In the genomic region with DNA sequence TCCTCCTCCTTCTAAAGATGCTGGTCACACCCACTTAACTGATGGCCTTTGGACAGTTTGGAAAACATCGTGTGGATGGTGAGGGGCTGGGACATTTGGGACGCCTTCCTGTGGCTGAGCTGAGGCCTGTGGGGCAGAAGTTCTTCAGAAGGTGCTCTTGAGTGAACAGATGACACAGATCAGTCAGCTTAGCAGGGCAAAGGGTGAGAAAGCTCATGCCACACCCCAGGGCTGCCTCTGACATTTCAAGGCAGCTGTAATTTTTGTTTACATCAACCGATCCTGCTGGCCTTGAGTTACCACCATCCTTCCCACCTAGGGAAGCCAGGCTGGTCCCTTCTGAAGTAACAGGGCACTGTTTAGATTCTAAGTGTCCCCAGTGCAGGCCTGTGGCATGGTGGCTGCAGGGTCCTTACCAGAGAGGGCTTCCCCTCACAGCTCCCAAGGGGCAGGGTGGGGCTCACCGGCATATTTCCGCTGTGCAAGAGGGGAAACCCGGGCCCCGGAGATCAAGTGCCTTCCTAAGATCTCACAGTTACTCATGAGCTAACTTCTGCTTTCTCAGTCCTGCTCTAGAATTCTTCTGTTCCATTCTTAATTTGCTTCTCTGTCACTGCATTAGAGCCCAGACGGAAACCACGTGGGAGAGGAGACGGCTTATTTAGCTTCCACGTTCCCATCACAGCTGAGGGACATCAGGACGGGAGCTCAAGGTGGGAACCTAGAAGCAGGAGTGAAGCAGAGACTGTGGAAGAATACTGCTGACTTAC, we compare ENCODE assay signal across 9 mouse cellular contexts. TPM values are rescaled to one million over a fixed set of nuclear protein-coding genes. Genes with fewer than 3 reads are reported as not detected.
A peak's percentile ranks its signal among the peaks of the same experiment; 100 is the strongest.
DNase-seq lines count a peak whose midpoint lies in the region; ATAC-seq and TF ChIP-seq lines count a peak whose summit lies in the region.
"Had no signal": no experiment of that assay in that cellular context is flagged by ENCODE, and none has a peak within 500 bp of the region (broad histone marks: within the 10 kb centered on the region; RNA-seq: fewer than 3 reads in every experiment).

No protein-coding gene starts in this region.

- peaks cover 0 to 10% of the 10 kb centered on the region in 2 experiments; a peak in 2 of 4 replicates for H3K36me3 ChIP-seq in MEL (ENCODE audit: control insufficient read depth in 1 of 2, insufficient read depth in 2 of 2, low read length in 2 of 2)
- no peaks in the 10 kb centered on the region for H3K36me3 ChIP-seq in intestine, postnatal 0 days (ENCODE audit: control insufficient read depth, insufficient read depth)
- no peaks in the 10 kb centered on the region for H3K36me3 ChIP-seq in hindbrain, embryonic 16.5 days (ENCODE audit: control insufficient read depth, insufficient read depth, low read length)

- peaks cover 6 to 30% of the 10 kb centered on the region in 2 experiments; a peak in 3 of 4 replicates for H3K4me1 ChIP-seq in MEL (ENCODE audit: control insufficient read depth in 1 of 2, insufficient read depth in 2 of 2, low read length in 2 of 2)
- 0 out of 2 replicates have a peak, but pooled peaks cover 4% of the 10 kb centered on the region for H3K4me1 ChIP-seq in intestine, postnatal 0 days (replicated peaks; ENCODE audit: control insufficient read depth, insufficient read depth, low read length)
- peaks cover 31% of the 10 kb centered on the region for H3K4me1 ChIP-seq in hindbrain, embryonic 16.5 days (ENCODE audit: control insufficient read depth, insufficient read depth, low read depth, low read length)

- TF ChIP-seq CTCF in MEL (IDR thresholded peaks at IDR 0.05 in 2 of 3, conservative IDR thresholded peaks at IDR 0.05 in 1 of 3; ENCODE audit: control insufficient read depth in 1 of 3, insufficient read depth in 1 of 3, low read depth in 2 of 3, low read length in 3 of 3, poor library complexity in 1 of 3, severe bottlenecking in 1 of 3), result no peak
- no peak for TF ChIP-seq CTCF in intestine, postnatal 0 days (IDR thresholded peaks at IDR 0.05; ENCODE audit: low read depth)

- peak overlapping the region; percentile 52 to 62 for H3K4me3 ChIP-seq in MEL (ENCODE audit: control insufficient read depth in 1 of 2, insufficient read depth in 1 of 2, low read depth in 2 of 2, low read length in 2 of 2)
- H3K4me3 ChIP-seq in intestine, postnatal 0 days (ENCODE audit: low read depth, low read length), result no peak overlapping the region
- H3K4me3 ChIP-seq in hindbrain, embryonic 16.5 days (ENCODE audit: low read length), result no peak overlapping the region

- peak overlapping the region; percentile 100 for H3K27ac ChIP-seq in MEL (ENCODE audit: control insufficient read depth, low read depth, low read length)
- H3K27ac ChIP-seq in intestine, postnatal 0 days (ENCODE audit: low read depth, low read length), result no peak overlapping the region
- H3K27ac ChIP-seq in hindbrain, embryonic 16.5 days (ENCODE audit: low read depth, low read length), result no peak overlapping the region

- peaks cover 7% of the 10 kb centered on the region; the same call in 1 of the 2 replicates for H3K79me2 ChIP-seq in MEL (ENCODE audit: control insufficient read depth, insufficient read depth, low read length, poor library complexity)

- 28% methylated on average over 12 of the region's 12 CpGs for WGBS in intestine, postnatal 0 days
- WGBS in hindbrain, embryonic 16.5 days, result 74% methylated on average over 12 of the region's 12 CpGs

- ATAC-seq in intestine, postnatal 0 days, result peak; percentile 7; the same call in 1 of the 2 replicates
- no peak for ATAC-seq in hindbrain, embryonic 16.5 days

- TF ChIP-seq POLR2A in MEL (IDR thresholded peaks at IDR 0.05; ENCODE audit: control insufficient read depth in 1 of 2, insufficient read depth in 1 of 2, low read depth in 1 of 2, low read length in 2 of 2, poor library complexity in 1 of 2), result peak; percentile 37 to 78; a peak in 3 of 4 replicates

- H3K9me3 ChIP-seq in MEL (replicated peaks; ENCODE audit: insufficient read depth, low read length), result no peaks in the 10 kb centered on the region
- no peaks in the 10 kb centered on the region for H3K9me3 ChIP-seq in intestine, postnatal 0 days (ENCODE audit: control insufficient read depth)
- no peaks in the 10 kb centered on the region for H3K9me3 ChIP-seq in hindbrain, embryonic 16.5 days (ENCODE audit: control insufficient read depth, low read length)

- H3K9ac ChIP-seq in MEL (ENCODE audit: control insufficient read depth, low read depth, low read length, poor library complexity, severe bottlenecking), result peak overlapping the region; percentile 88
- no peak overlapping the region for H3K9ac ChIP-seq in intestine, postnatal 0 days (ENCODE audit: low read depth, low read length)
- no peak overlapping the region for H3K9ac ChIP-seq in hindbrain, embryonic 16.5 days (ENCODE audit: low read depth, low read length)

- no peak for TF ChIP-seq RAD21 in MEL (IDR thresholded peaks at IDR 0.05; ENCODE audit: low read depth, low read length)

- TF ChIP-seq EP300 in MEL (IDR thresholded peaks at IDR 0.05; ENCODE audit: low read depth in 1 of 2, low read length in 2 of 2), result 0 out of 4 replicates have a peak, but pooled peaks of 1 of the 2 experiments have one; percentile 25

- no peak overlapping the region for H3K4me2 ChIP-seq in intestine, postnatal 0 days (replicated peaks; ENCODE audit: low read depth)
- no peak overlapping the region for H3K4me2 ChIP-seq in hindbrain, embryonic 16.5 days (ENCODE audit: low read length)

- no peaks in the 10 kb centered on the region; a peak in 1 of 4 replicates for H3K27me3 ChIP-seq in MEL (ENCODE audit: control insufficient read depth in 1 of 2, insufficient read depth in 2 of 2, low read length in 2 of 2)
- no peaks in the 10 kb centered on the region for H3K27me3 ChIP-seq in intestine, postnatal 0 days (replicated peaks; ENCODE audit: control insufficient read depth, insufficient read depth, low read length)
- H3K27me3 ChIP-seq in hindbrain, embryonic 16.5 days (replicated peaks; ENCODE audit: control insufficient read depth, insufficient read depth, low read length), result no peaks in the 10 kb centered on the region

- DNase-seq in gastrocnemius, adult 18-20 months (ENCODE audit: low spot score), result peak; percentile 28
- DNase-seq in gastrocnemius, postnatal 25 days, result no peak
- peak; percentile 94 for DNase-seq in MEL (ENCODE audit: low read depth, low spot score)
- peak; percentile 90 to 97 for DNase-seq in natural killer cell, adult 2 months (ENCODE audit: low spot score in 2 of 2)
- no peak for DNase-seq in left cerebral cortex, adult 11 months (ENCODE audit: low spot score)
- no peak for DNase-seq in cerebellum, adult 8-10 months

TF ChIP-seq in MEL, 35 proteins besides CTCF, POLR2A, EP300 and RAD21 (continues in another document):
- no peak for TF ChIP-seq TCF12 (IDR thresholded peaks at IDR 0.05; ENCODE audit: low read depth, low read length)
- peak; percentile 95 for TF ChIP-seq MAX (IDR thresholded peaks at IDR 0.05; ENCODE audit: low read length)
- no peak for TF ChIP-seq MAFK (IDR thresholded peaks at IDR 0.05; ENCODE audit: borderline replicate concordance, low read depth, low read length)
- 0 out of 2 replicates have a peak, but pooled peaks have one; percentile 11 for TF ChIP-seq MAZ (IDR thresholded peaks at IDR 0.05; ENCODE audit: low read depth, low read length)
- TF ChIP-seq CHD1 (IDR thresholded peaks at IDR 0.05; ENCODE audit: low read depth, low read length), result no peak
- TF ChIP-seq ZKSCAN1 (IDR thresholded peaks at IDR 0.05; ENCODE audit: low read depth, low read length), result no peak
- peak; percentile 97 for TF ChIP-seq SIN3A (IDR thresholded peaks at IDR 0.05; ENCODE audit: low read length)
- TF ChIP-seq POLR2AphosphoS2 (IDR thresholded peaks at IDR 0.05; ENCODE audit: low read length), result peak; percentile 49; the same call in 1 of the 2 replicates
- peak; percentile 85 for TF ChIP-seq USF1 (IDR thresholded peaks at IDR 0.05; ENCODE audit: low read depth, low read length)
- no peak for TF ChIP-seq RCOR1 (IDR thresholded peaks at IDR 0.05; ENCODE audit: low read depth, low read length)
- TF ChIP-seq POLR2AphosphoS5 (IDR thresholded peaks at IDR 0.05; ENCODE audit: borderline replicate concordance, low read depth, low read length), result no peak
- peak; percentile 85 for TF ChIP-seq TBP (IDR thresholded peaks at IDR 0.05; ENCODE audit: low read depth, low read length)
- TF ChIP-seq JUND (IDR thresholded peaks at IDR 0.05; ENCODE audit: low read depth, low read length), result no peak
- no peak; the same call in 1 of the 2 replicates for TF ChIP-seq HCFC1 (IDR thresholded peaks at IDR 0.05; ENCODE audit: low read depth, low read length)
- peak; percentile 98 for TF ChIP-seq MXI1 (IDR thresholded peaks at IDR 0.05; ENCODE audit: low read depth, low read length)
- TF ChIP-seq ZNF384 (IDR thresholded peaks at IDR 0.05; ENCODE audit: low read depth, low read length), result no peak
- 0 out of 2 replicates have a peak, but pooled peaks have one; percentile 9 for TF ChIP-seq GATA1 (IDR thresholded peaks at IDR 0.05; ENCODE audit: low read depth, low read length)
- TF ChIP-seq USF2 (IDR thresholded peaks at IDR 0.05; ENCODE audit: borderline replicate concordance in 1 of 2, insufficient read depth in 1 of 2, low read depth in 1 of 2, low read length in 2 of 2), result no peak
- no peak for TF ChIP-seq UBTF (IDR thresholded peaks at IDR 0.05; ENCODE audit: borderline replicate concordance, insufficient read depth, low read depth, low read length)
- no peak for TF ChIP-seq GABPA (IDR thresholded peaks at IDR 0.05; ENCODE audit: low read depth, low read length)
- no peak for TF ChIP-seq ZC3H11A (IDR thresholded peaks at IDR 0.05; ENCODE audit: low read depth, low read length)
- no peak; the same call in 1 of the 2 replicates for TF ChIP-seq ZMIZ1 (IDR thresholded peaks at IDR 0.05; ENCODE audit: low read depth, low read length)
- no peak for TF ChIP-seq KAT2A (conservative IDR thresholded peaks at IDR 0.05; ENCODE audit: low read depth, low read length)

RNA-seq across cellular contexts. Expression of a gene that starts 6.3 kb away (rescaled TPM):
- total RNA-seq in gastrocnemius, adult 18-20 months (2021), result 10 to 100 TPM; 10.9 to 17.4 TPM
- total RNA-seq in gastrocnemius, postnatal 25 days (2021), result 10 to 100 TPM; 16.3 to 16.7 TPM
- 21.1 and 21.4 TPM in 2 replicates for total RNA-seq in MEL (2012; rRNA removed)
- 10 to 100 TPM in 1 of 2 experiments, not detected in 1; 40.7 TPM for polyA plus RNA-seq in MEL (2012; ENCODE audit: insufficient read depth in 1 of 2, insufficient read length in 2 of 2, low read depth in 1 of 2, low replicate concordance in 2 of 2, missing spikeins in 1 of 2)
- polyA plus RNA-seq in intestine, postnatal 0 days (2015; fragmentation: Nextera tagmentation; extraction: Ambion mirVana), result 3.4 and 4.0 TPM in 2 replicates
- polyA plus RNA-seq in hindbrain, embryonic 16.5 days (2015; fragmentation: Nextera tagmentation; extraction: Ambion mirVana), result 15.9 and 17.5 TPM in 2 replicates

RNA-seq across cellular contexts. Expression of a gene that starts 24.4 kb away (rescaled TPM):
- total RNA-seq in gastrocnemius, adult 18-20 months (2021), result not detected
- total RNA-seq in gastrocnemius, postnatal 25 days (2021), result not detected
- total RNA-seq in MEL (2012; rRNA removed), result not detected in 2 replicates
- polyA plus RNA-seq in MEL (2012; ENCODE audit: insufficient read depth in 1 of 2, insufficient read length in 2 of 2, low read depth in 1 of 2, low replicate concordance in 2 of 2, missing spikeins in 1 of 2), result under 1 TPM in 1 of 2 experiments, not detected in 1; 0.35 TPM
- polyA plus RNA-seq in intestine, postnatal 0 days (2015; fragmentation: Nextera tagmentation; extraction: Ambion mirVana), result not detected in 2 replicates
- polyA plus RNA-seq in hindbrain, embryonic 16.5 days (2015; fragmentation: Nextera tagmentation; extraction: Ambion mirVana), result 0.19 TPM in 1 of 2 replicates, not detected in the other
- polyA plus RNA-seq: gonadal fat pad, adult 2 months had no signal

Comparison
In these comparisons a context has a peak if more than half of its experiments do, and no peak if none do; other contexts are left out.
1. DNase-seq: peak in gastrocnemius, adult 18-20 months (single experiment), MEL (single experiment) and natural killer cell, adult 2 months (2 of 2); none in gastrocnemius, postnatal 25 days (single experiment), left cerebral cortex, adult 11 months (single experiment) and cerebellum, adult 8-10 months (single experiment).
2. H3K4me3 ChIP-seq: peak in MEL (2 of 2); none in intestine, postnatal 0 days (single experiment) and hindbrain, embryonic 16.5 days (single experiment).